Mouse (Mus musculus) neural tube, embryonic 11.5 days (tissue): ENCODE measurements at regions not wholly inside any gene's neighbourhood (a gene's known extent, or its start where the extent isn't known, plus 50 kb on each side); places are given as distances from the start of the nearest gene placed in this dataset.

Experiments used
- ATAC-seq: fragments of 200-750 bp; cut with Nextera tagmentation; 2 replicates; pipeline ENCODE4 v1.8.0; 2017; ENCODE audit warnings: moderate number of reproducible peaks, mild to moderate bottlenecking, moderate TSS enrichment, moderate library complexity; ENCODE audit not compliant: insufficient read depth, low FRiP score, low TSS enrichment
- DNase-seq: peaks from one replicate; pipeline ENCODE4 v3.0.0-alpha.2; 2015; ENCODE audit warnings: low spot score
- H3K27ac ChIP-seq: fragments of 300-500 bp; sonication (generic); 2 replicates; pipeline ENCODE4 v1.5.1; 2014; ENCODE audit warnings: low read depth, mild to moderate bottlenecking, low read length
- H3K27me3 ChIP-seq: fragments of 300-500 bp; sonication (generic); 2 replicates; pipeline ENCODE4 v1.6.1; 2014; ENCODE audit warnings: mild to moderate bottlenecking, low read length, mixed read lengths; ENCODE audit not compliant: control insufficient read depth, insufficient read depth
- H3K36me3 ChIP-seq: fragments of 300-500 bp; sonication (generic); 2 replicates; pipeline ENCODE4 v1.6.1; 2014; ENCODE audit warnings: mild to moderate bottlenecking, low read length, moderate library complexity, mixed read lengths; ENCODE audit not compliant: control insufficient read depth, insufficient read depth
- H3K4me1 ChIP-seq: fragments of 300-500 bp; sonication (generic); 2 replicates; pipeline ENCODE4 v1.6.1; 2014; ENCODE audit warnings: low read length, mixed read lengths; ENCODE audit not compliant: control insufficient read depth, insufficient read depth
- H3K4me2 ChIP-seq: fragments of 300-500 bp; sonication (generic); 2 replicates; pipeline ENCODE4 v1.6.1; 2014; ENCODE audit warnings: low read depth, mild to moderate bottlenecking, moderate library complexity
- H3K4me3 ChIP-seq: fragments of 300-500 bp; sonication (generic); 2 replicates; pipeline ENCODE4 v1.5.1; 2014; ENCODE audit warnings: low read depth, low read length
- H3K9ac ChIP-seq: fragments of 300-500 bp; sonication (generic); 2 replicates; pipeline ENCODE4 v1.6.1; 2014; ENCODE audit warnings: mild to moderate bottlenecking, low read length
- H3K9me3 ChIP-seq: fragments of 300-500 bp; sonication (generic); 2 replicates; pipeline ENCODE4 v1.6.1; 2016; ENCODE audit warnings: low read length; ENCODE audit not compliant: control insufficient read depth
- WGBS: fragments of 180-500 bp; shearing (Covaris S2); extraction: QIAGEN DNeasy Blood & Tissue Kit; methylation state at CpG from one replicate; pipeline ENCODE4 v1.1.7; 2014; 5-methylcytosine and 5-hydroxymethylcytosine counted together

GRCm38 (mm10) chr17:77819698-77820097 lies 380.4 kb upstream of the Crim1 start:
- no peak for DNase-seq
- Histone ChIP-seq H3K9me3 (no peaks in the 10 kb centered on the region), H3K27ac (no peak overlapping the region), H3K4me1 (no peaks in the 10 kb centered on the region), H3K36me3 (no peaks in the 10 kb centered on the region), H3K27me3 (no peaks in the 10 kb centered on the region), H3K4me3 (no peak overlapping the region), H3K4me2 (no peak overlapping the region), H3K9ac (no peak overlapping the region)
- WGBS: 84% methylated on average over 8 of the region's 8 CpGs
- ATAC-seq: no peak

- H3K4me3 ChIP-seq: no peak overlapping the region
- 91% methylated on average over 3 of the region's 3 CpGs for WGBS
- no peaks in the 10 kb centered on the region for H3K36me3 ChIP-seq
- no peak for ATAC-seq
- no peak overlapping the region for H3K4me2 ChIP-seq
- no peaks in the 10 kb centered on the region for H3K27me3 ChIP-seq
- H3K9me3 ChIP-seq: no peaks in the 10 kb centered on the region
- no peaks in the 10 kb centered on the region for H3K4me1 ChIP-seq
- H3K27ac ChIP-seq: no peak overlapping the region
- DNase-seq: no peak
- no peak overlapping the region for H3K9ac ChIP-seq
These were observed 356.1 kb upstream of the Crim1 start for GRCm38 (mm10) chr17:77843949-77844348.

GRCm38 (mm10) chr17:77874497-77874896 lies 325.6 kb upstream of the Crim1 start:
- 89% methylated on average over 3 of the region's 3 CpGs for WGBS
- Histone ChIP-seq H3K9ac (no peak overlapping the region), H3K4me3 (no peak overlapping the region), H3K4me1 (no peaks in the 10 kb centered on the region), H3K27me3 (no peaks in the 10 kb centered on the region), H3K36me3 (no peaks in the 10 kb centered on the region), H3K9me3 (no peaks in the 10 kb centered on the region), H3K27ac (no peak overlapping the region), H3K4me2 (no peak overlapping the region)
- ATAC-seq: no peak
- no peak for DNase-seq

GRCm38 (mm10) chr17:77877016-77877415 lies 323.0 kb upstream of the Crim1 start:
- Histone ChIP-seq H3K27me3 (no peaks in the 10 kb centered on the region), H3K9me3 (no peaks in the 10 kb centered on the region), H3K9ac (no peak overlapping the region), H3K4me2 (no peak overlapping the region), H3K27ac (no peak overlapping the region), H3K36me3 (no peaks in the 10 kb centered on the region), H3K4me1 (no peaks in the 10 kb centered on the region), H3K4me3 (no peak overlapping the region)
- WGBS: 25% methylated on average over 2 of the region's 2 CpGs
- no peak for ATAC-seq
- DNase-seq: no peak

GRCm38 (mm10) chr17:77885150-77885549 lies 314.9 kb upstream of the Crim1 start:
- no peaks in the 10 kb centered on the region for H3K9me3 ChIP-seq
- H3K4me1 ChIP-seq: no peaks in the 10 kb centered on the region
- H3K27ac ChIP-seq: no peak overlapping the region
- H3K4me2 ChIP-seq: no peak overlapping the region
- H3K4me3 ChIP-seq: no peak overlapping the region
- no peak for DNase-seq
- ATAC-seq: no peak
- H3K36me3 ChIP-seq: no peaks in the 10 kb centered on the region
- WGBS: 76% methylated on average over 2 of the region's 2 CpGs
- H3K9ac ChIP-seq: no peak overlapping the region
- H3K27me3 ChIP-seq: no peaks in the 10 kb centered on the region

- H3K9ac ChIP-seq: no peak overlapping the region
- H3K27ac ChIP-seq: no peak overlapping the region
- no peaks in the 10 kb centered on the region for H3K4me1 ChIP-seq
- no peaks in the 10 kb centered on the region for H3K9me3 ChIP-seq
- no peak overlapping the region for H3K4me2 ChIP-seq
- no peak overlapping the region for H3K4me3 ChIP-seq
- WGBS: 71% methylated on average over 2 of the region's 2 CpGs
- H3K27me3 ChIP-seq: no peaks in the 10 kb centered on the region
- no peaks in the 10 kb centered on the region for H3K36me3 ChIP-seq
- ATAC-seq (no peak), DNase-seq (no peak)
These were observed 310.9 kb upstream of the Crim1 start for GRCm38 (mm10) chr17:77889147-77889546.

- Histone ChIP-seq H3K9ac (no peak overlapping the region), H3K9me3 (no peaks in the 10 kb centered on the region), H3K4me1 (no peaks in the 10 kb centered on the region), H3K27me3 (no peaks in the 10 kb centered on the region), H3K4me2 (no peak overlapping the region), H3K27ac (no peak overlapping the region), H3K36me3 (no peaks in the 10 kb centered on the region), H3K4me3 (no peak overlapping the region)
- 89% methylated on average over 3 of the region's 3 CpGs for WGBS
- DNase-seq (no peak), ATAC-seq (no peak)
These were observed 295.6 kb upstream of the Crim1 start for GRCm38 (mm10) chr17:77904412-77904811.

- H3K4me2 ChIP-seq: no peak overlapping the region
- no peak overlapping the region for H3K9ac ChIP-seq
- H3K36me3 ChIP-seq: no peaks in the 10 kb centered on the region
- no peaks in the 10 kb centered on the region for H3K27me3 ChIP-seq
- 88% methylated on average over 4 of the region's 4 CpGs for WGBS
- H3K27ac ChIP-seq: no peak overlapping the region
- ATAC-seq (no peak), DNase-seq (no peak)
- no peak overlapping the region for H3K4me3 ChIP-seq
- no peaks in the 10 kb centered on the region for H3K4me1 ChIP-seq
- no peaks in the 10 kb centered on the region for H3K9me3 ChIP-seq
These were observed 286.0 kb upstream of the Crim1 start for GRCm38 (mm10) chr17:77913962-77914450.

- Histone ChIP-seq H3K9me3 (no peaks in the 10 kb centered on the region), H3K36me3 (no peaks in the 10 kb centered on the region), H3K27ac (no peak overlapping the region), H3K27me3 (no peaks in the 10 kb centered on the region), H3K4me3 (no peak overlapping the region), H3K4me2 (no peak overlapping the region), H3K4me1 (no peaks in the 10 kb centered on the region), H3K9ac (no peak overlapping the region)
- ATAC-seq (no peak; the same call in 1 of the 2 replicates), DNase-seq (no peak)
- WGBS: 86% methylated on average over 3 of the region's 3 CpGs
These were observed 269.8 kb upstream of the Crim1 start for GRCm38 (mm10) chr17:77930253-77930652.
